Mouse (Mus musculus) left cerebral cortex, postnatal 4 days (tissue): ENCODE measurements around the gene Elob. TPM values are rescaled to one million over a fixed set of nuclear protein-coding genes. Genes with fewer than 3 reads are reported as not detected.

Experiments used
- DNase-seq: peaks from one replicate; pipeline ENCODE4 v3.0.0-alpha.2; 2022
- intact Hi-C: fragments of 180-260 bp; cut with DNase I; formaldehyde crosslinking; loops from one replicate; pipeline ENCODE4 v1.15.1; 2025
- microRNA-seq: library from miRNA; unstranded; fragments of <30 nt; microRNA quantifications from one replicate; pipeline ENCODE4 v1.2.0, GENCODE M21; 2022
- total RNA-seq, 2 experiments: library from RNA; stranded (reverse); gene quantifications; 2 replicates each; pipeline ENCODE4 v1.2.3; 2021

The Elob gene
- total RNA-seq, 2 experiments from 2014 or later: 435 to 447 TPM

GRCm38 (mm10) chr17:23788973-23789372 is 40.0 kb downstream of the Elob start:
- no peak for DNase-seq
- intact Hi-C loops: no loop called here

- intact Hi-C loops: no loop called here
- DNase-seq: peak; percentile 37
These were observed 42.4 kb downstream of the Elob start for GRCm38 (mm10) chr17:23786510-23786931.

GRCm38 (mm10) chr17:23785561-23786471 is 43.1 kb downstream of the Elob start, which contains the start of gene Flywch2:
Flywch2 (minus strand) TSS chr17:23786081.
- intact Hi-C loops: no loop called here
- peak; percentile 88 for DNase-seq

- intact Hi-C loops: no loop called here
- no peak for DNase-seq
These were observed 45.6 kb downstream of the Elob start for GRCm38 (mm10) chr17:23783352-23783751.

- DNase-seq: no peak
- intact Hi-C loops: loop anchor here (10.0 kb wide), 1 partner anchor 186 kb away; no protein-coding TSS in a partner anchor
These were observed 50.5 kb downstream of the Elob start for GRCm38 (mm10) chr17:23778447-23778846.

- intact Hi-C loops: loop anchor here (10.0 kb wide), 1 partner anchor 188 kb away; no protein-coding TSS in a partner anchor
- DNase-seq: no peak
These were observed 51.8 kb downstream of the Elob start for GRCm38 (mm10) chr17:23777141-23777540.

- intact Hi-C loops: loop anchor here (10.0 kb wide), 1 partner anchor 189 kb away; no protein-coding TSS in a partner anchor
- DNase-seq: no peak
These were observed 52.7 kb downstream of the Elob start for GRCm38 (mm10) chr17:23776216-23776615.

Small RNA genes lying within 50 kb of the gene (microRNA-seq; reads per million reads assigned to microRNA genes)
- 2.1 reads per million for gene Mir5125

Other genes with a start within 250 kb of the Elob start
- 10 to 100 TPM; 42.1 to 42.4 TPM for gene Zfp13, start 229.6 kb downstream of the Elob start, total RNA-seq
- gene Zscan10, start 228.3 kb downstream of the Elob start, total RNA-seq: not detected
- gene Mmp25, start 183.9 kb downstream of the Elob start, total RNA-seq: 1 to 10 TPM; 1.5 TPM
- not detected for gene Bicdl2, start 168.6 kb downstream of the Elob start, total RNA-seq
- 100 to 1,000 TPM; 119 to 126 TPM for gene Hcfc1r1, start 155.5 kb downstream of the Elob start, total RNA-seq
- 10 to 100 TPM; 14.3 to 16.2 TPM for gene Thoc6, start 155.3 kb downstream of the Elob start, total RNA-seq
- 1 to 10 TPM; 1.3 to 1.9 TPM for gene Tnfrsf12a, start 151.7 kb downstream of the Elob start, total RNA-seq
- gene Cldn6, start 149.9 kb downstream of the Elob start, total RNA-seq: under 1 TPM in 1 of 2 experiments, not detected in 1; 0.24 TPM
- gene Cldn9, start 145.1 kb downstream of the Elob start, total RNA-seq: under 1 TPM in 1 of 2 experiments, not detected in 1; 0.32 TPM
- under 1 TPM in 1 of 2 experiments, not detected in 1; 0.32 TPM for gene 1520401A03Rik, start 106.4 kb downstream of the Elob start, total RNA-seq
- gene Pkmyt1, start 102.8 kb downstream of the Elob start, total RNA-seq: 1 to 10 TPM; 8.1 to 8.4 TPM
- 10 to 100 TPM; 46.4 to 50.7 TPM for gene Paqr4, start 88.3 kb downstream of the Elob start, total RNA-seq
- under 1 TPM; 0.46 to 0.87 TPM for gene Kremen2, start 83.3 kb downstream of the Elob start, total RNA-seq
- gene Flywch1, start 57.5 kb downstream of the Elob start, total RNA-seq: 10 to 100 TPM; 87.6 to 92.3 TPM
- gene Flywch2, start 43.1 kb downstream of the Elob start, total RNA-seq: 10 to 100 TPM; 19.4 to 20.2 TPM
- gene Srrm2, start 38.6 kb downstream of the Elob start, total RNA-seq: 100 to 1,000 TPM; 518 to 552 TPM
- under 1 TPM; 0.34 to 0.48 TPM for gene Prss33, start 6.9 kb upstream of the Elob start, total RNA-seq
- gene Prss32, start 14.7 kb upstream of the Elob start, total RNA-seq: 1 to 10 TPM in 1 of 2 experiments, under 1 TPM in 1; 0.74 to 1.4 TPM
- 1 to 10 TPM; 3.8 to 4.7 TPM for gene Prss41, start 15.0 kb upstream of the Elob start, total RNA-seq
- not detected for gene Prss21, start 38.9 kb upstream of the Elob start, total RNA-seq
- gene Dcpp1, start 51.7 kb upstream of the Elob start, total RNA-seq: not detected
- gene Dcpp2, start 51.7 kb upstream of the Elob start, total RNA-seq: not detected
- not detected for gene Dcpp3, start 88.3 kb upstream of the Elob start, total RNA-seq
- not detected for gene Sbp, start 112.5 kb upstream of the Elob start, total RNA-seq
- not detected for gene Sbpl, start 126.1 kb upstream of the Elob start, total RNA-seq
- gene Prss30, start 151.4 kb upstream of the Elob start, total RNA-seq: under 1 TPM in 1 of 2 experiments, not detected in 1; 0.22 TPM
- not detected for gene Prss22, start 169.0 kb upstream of the Elob start, total RNA-seq
- gene Prss27, start 209.0 kb upstream of the Elob start, total RNA-seq: not detected
- 10 to 100 TPM; 67.0 to 68.4 TPM for gene Kctd5, start 244.3 kb upstream of the Elob start, total RNA-seq